Mouse (Mus musculus) urinary bladder, postnatal 10 days (tissue): ENCODE results near the gene Ms4a4d.
"Not testable (repeated sequence)": the region's sequence is repeated elsewhere in the genome, so short reads cannot be mapped to it uniquely, and the experiment has no call there.

Experiments used
- DNase-seq: peaks from one replicate; pipeline ENCODE4 v3.0.0; 2022; ENCODE audit warnings: low spot score

The Ms4a4d gene

DNA sequence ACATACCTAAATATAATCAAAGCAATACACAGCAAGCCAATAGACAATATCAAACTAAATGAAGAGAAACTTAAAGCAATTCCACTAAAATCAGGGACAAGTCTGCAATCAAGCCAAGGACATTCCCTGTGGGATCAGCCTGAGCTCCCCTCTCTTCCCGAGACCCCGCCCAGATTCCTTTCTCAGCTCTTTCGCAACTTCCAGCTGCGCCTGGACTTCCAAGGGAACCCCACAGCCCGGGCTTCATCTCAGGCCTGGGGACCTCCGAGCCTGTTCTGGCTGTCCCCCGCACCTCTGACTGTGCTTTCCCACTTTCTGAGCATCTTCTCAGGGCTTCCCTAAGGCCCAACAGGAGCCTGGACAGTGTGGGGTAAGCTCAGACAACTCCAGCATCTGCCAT, at the start of gene Ms4a4d:
Gene Ms4a4d (plus strand): TSS at position 209 of the 400 bp plus-strand sequence.
- DNase-seq = no peak

DNA sequence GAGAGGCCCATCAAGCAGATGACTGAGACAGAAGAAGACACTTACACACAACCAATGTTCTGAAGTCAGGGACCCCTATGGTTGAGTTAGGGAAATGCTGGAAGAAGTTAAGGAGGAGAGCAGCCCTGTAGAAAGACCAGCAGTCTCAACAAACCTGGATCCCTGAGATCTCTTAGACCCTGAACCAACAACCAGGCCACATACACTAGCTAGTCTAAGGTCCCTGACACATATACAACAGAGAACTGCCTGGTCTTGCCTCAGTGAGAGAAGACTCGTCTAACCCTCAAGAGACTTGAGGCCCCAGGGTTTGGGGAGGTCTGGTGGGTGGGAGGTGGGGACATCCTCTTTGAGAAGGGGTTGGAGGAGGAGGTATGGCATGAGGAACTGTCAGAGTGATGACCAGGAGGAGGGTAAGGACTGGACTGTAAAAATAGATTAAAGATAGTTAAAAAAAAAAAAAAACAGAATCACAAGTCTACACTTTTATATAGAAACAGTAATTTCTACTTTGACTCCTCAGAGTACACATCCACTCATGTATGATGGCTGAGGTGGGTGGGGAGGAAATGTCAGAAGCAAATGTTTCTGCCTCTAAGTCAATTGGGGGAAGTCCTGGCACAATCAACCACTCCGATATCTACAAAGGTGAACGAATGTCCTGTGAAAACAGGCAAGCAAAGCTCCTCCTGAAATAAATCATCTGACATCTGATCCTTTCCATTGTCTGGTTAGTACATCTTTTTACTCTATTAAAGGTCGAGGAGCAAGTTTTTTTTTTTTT, 45.0 kb upstream of the Ms4a4d start:
- DNase-seq = no peak

DNA sequence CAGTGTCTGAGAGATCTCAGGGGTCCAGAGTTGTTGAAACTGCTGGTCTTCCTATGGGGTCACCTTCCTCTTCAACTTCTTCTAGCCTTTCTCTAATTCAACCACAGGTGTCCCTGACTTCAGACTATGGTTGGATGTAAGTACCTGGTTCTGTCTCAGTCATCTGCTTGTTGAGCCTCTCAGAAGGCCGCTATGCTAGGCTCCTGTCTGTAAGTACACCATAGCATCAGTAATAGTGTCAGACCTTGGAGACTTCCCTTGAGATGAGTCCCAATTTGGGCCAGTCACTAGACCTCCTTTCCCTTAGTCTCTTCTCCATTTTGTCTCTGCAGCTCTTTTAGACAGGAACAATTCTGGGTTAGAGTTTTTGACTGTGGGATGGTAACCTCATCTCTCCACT, 43.9 kb upstream of the Ms4a4d start:
- DNase-seq = no peak

DNA sequence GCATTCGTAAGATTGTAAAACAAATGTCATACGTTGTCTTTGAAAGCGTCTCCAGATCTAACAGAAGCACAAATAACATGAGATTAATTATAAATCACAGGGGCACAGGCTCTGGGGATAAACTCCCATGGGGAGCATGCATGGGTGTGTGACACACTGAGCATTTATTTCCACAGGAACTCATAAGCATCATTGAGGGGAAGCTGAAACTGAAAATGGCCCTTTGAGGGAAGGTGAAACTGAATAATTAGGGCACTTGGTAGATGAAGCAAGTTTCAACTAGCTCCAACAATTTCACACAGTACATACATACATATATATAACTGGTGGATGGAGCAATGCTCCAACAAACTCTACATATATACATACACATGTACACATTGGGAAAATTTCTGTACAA, 42.1 kb upstream of the Ms4a4d start:
- no peak for DNase-seq

DNA sequence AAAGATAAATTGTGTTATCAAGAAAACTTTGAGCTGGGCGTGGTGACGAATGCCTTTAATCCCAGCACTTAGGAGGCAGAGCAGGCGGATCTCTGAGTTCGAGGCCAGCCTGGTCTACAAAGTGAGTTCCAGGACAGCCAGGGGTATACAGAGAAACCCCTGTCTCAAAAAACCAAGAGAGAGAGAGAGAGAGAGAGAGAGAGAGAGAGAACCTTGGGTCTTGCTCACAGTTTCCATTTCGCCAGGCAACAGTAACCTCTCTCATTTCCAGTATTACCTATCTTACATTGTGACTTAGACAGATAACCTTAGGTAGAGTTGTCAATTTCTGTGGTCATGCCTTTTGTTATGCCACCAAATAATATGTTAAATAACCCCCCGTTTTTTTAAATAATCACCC, 40.2 kb upstream of the Ms4a4d start:
- DNase-seq = no peak

DNA sequence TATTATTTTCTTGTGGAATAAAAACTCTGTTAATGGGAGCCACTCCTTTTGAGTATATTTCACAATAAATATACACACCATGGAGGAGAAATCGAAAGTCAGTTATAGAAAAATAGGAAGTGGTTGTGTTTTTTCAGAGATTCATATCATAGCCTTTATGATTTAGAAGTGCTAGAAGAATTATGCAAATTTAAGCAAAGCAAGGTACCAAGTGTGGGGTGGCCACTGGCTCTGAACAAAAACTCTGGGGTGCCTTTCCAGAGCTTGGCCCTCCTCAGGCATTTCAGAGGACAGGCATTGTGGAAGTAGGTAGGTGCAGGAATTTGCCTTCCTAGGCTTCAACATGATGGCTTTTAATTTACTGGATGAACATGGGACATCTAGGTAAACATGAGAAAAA, 39.3 kb upstream of the Ms4a4d start:
- DNase-seq = not testable (repeated sequence)

DNA sequence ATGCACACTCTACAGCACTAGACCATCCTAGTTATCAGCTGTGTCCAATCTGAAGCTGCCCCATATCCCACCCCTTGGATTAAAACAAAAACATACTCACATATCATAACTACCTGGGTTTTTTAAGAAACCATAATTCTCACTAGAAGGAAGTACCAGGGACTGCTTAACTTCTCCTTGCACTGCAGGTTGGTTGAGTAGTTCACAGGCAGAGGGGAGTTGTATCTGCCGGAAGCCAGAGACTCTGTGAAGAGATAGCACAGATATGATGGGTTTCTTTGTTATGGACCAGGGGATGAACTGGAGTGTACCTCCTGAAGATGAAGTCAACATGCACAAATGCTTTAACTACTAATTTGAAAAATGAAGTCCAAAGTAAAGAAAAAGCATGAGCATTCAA, 35.8 kb upstream of the Ms4a4d start:
- DNase-seq = no peak

DNA sequence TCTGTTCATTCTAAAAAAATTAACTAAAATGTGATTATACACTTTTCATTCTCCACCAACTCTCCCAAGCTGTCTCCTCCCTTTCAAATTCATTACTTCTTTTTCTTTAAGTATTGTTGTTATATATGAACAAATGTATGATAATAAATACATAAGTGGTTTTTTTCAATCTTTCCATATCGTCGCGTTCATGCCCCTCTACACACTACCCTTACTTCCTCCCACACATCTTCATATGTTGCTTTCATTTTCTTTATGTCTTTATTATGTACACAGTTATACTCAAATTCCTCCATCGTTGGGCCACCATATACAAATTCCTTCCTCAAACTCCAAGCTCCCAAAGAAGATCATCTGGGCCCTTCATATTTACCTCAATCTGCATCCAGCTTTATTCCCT, 35.3 kb upstream of the Ms4a4d start:
- DNase-seq = no peak

DNA sequence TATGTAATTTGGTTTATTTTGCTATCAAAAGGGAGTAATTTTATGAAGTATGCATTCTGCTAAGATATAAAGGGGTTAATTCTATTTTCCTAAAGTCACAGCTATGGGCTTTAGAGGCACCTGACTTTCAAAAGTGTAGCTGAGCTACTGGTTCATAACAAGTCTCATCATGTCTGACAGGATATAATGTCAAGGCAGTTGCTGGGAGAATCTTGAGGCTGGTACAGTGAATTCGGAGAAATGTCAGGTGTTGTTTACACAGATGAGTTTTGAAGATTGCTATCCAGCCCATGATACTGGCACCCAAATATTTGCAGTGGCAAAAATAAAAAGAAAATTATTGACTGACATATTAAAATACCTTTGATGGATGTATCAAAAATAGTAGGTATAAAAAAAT, 31.7 kb upstream of the Ms4a4d start:
- no peak for DNase-seq

DNA sequence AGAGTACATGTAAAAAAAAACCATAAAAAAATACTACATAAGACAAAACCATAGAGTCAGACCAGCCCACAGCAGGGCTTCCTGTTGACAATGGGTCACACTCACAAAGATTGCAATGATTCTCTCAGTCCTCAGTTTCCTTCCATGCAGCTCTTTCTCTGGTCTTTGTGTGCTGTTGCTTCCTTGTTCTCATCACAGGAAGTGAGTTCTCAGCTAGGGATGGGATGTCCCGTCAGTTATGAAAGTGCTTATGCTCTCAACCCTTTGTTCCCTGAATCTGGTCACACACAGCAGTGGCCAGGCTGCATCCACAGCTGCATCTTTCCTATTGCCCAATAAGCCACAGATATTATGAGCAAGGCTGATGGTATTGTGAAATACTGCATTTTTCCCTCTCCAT, 23.1 kb upstream of the Ms4a4d start:
- no peak for DNase-seq

DNA sequence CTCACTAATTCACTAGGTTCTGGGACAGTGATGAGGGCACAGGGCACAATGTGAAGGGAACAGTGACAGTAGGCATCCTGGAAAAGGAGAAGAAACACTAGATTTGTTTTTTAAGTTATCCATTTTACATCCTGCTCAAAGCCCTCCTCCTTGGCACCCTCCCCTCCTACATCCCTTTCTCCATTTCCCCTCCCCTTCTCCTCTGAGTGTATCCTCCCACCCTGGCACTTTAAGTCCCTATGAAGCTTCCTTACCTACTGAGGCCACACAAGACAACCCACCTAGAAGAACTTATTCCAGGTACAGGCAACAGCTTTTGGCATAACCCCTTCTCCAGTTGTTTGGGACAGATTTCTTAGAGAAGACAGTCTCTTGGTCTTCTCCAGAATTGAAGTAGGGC, 20.4 kb upstream of the Ms4a4d start, which contains the start of gene Ms4a6b:
Gene Ms4a6b (plus strand): TSS at position 267 of the 400 bp plus-strand sequence.
- DNase-seq = no peak

DNA sequence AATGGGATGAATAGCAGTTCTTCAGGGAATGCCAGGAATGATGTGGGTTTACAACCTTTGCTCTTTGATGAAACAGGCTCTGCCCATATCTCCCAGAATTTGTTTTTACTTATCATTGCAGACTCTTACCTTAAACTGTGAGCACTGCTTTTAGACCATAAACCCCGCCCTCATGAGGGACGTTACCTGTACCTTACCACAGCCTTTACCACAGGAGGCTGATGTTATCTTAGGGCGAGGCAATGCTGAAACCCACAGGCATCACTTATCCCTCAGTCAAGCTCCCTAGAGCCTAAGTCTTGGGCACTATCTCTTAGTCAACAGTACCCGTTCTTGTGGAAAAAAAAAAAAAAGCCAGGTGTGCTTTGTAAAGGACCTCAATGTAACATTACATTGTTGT, 19.8 kb upstream of the Ms4a4d start:
- DNase-seq = no peak

DNA sequence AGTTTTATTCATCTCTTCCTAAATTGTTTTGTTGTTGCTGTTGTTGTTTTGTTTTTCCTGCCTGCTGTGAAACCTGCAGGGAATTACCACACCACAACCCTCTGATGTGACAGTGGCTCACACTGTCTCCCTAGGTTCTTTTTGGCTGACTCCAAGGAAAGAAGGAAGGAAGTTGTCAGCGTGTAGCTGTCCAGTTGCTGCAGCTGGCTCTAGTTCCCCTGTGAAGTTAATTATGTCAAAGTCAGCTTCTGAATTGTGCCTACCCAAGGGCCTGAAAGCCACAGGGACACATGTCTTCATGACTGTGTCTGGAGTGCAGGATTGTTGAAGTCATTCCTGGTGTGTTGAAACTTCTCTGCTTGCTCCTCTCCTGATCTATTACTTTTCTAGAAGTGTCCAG, 19.2 kb upstream of the Ms4a4d start:
- DNase-seq = not testable (repeated sequence)

DNA sequence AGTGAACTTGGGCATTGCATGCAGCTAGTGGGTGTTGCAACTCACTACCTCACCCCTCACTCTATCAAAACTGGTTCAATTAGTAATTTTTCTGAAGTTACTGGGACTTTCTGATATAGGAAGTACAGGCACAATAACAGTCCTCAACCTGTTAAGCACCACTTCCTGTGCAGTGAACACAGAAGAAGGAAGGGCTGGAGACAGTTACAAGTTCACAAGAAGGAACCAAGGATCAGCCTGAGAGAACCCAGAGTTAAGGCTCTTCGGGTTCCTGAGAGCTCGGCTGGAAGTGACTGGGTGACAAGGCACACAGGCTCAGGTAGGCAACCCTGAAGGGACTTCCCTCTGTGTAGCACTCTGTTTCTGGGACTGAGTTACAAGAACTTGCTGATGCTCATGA, 18.2 kb upstream of the Ms4a4d start:
- not testable (repeated sequence) for DNase-seq

DNA sequence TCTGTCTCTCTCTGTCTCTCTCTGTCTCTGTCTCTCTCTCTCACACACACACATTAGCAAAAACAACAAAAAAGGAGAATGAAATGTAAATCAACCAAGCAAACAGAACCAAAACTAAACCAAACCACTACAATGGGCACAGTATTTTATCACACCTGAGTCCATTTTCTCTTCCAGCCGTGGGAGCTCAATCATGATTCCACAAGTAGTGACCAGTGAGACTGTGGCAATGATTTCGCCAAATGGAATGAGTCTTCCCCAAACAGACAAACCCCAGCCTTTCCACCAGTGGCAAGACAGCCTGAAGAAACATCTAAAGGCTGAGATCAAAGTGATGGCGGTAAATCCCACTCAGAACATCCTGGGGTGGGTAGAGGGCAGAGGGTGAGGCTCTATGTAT, 16.5 kb upstream of the Ms4a4d start:
- DNase-seq = no peak

DNA sequence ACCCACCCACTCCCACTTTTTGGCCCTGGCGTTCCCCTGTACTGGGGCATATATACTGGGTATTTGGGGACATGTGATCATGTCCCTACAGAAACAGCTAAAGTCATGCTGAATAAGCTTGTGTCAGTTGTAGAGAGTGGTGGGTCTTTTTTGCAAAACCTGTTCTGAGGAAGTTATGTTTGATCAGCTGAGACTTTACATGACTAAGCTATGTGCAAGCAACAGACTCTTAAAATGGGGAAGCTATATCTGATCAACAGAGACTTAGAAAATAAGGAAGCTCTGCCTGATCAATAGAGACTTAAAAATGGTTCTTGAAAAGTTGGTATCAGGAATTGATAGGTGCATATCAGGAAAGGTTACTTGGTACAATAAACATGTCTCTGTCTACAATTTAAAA, 3.2 kb upstream of the Ms4a4d start:
- no peak for DNase-seq

DNA sequence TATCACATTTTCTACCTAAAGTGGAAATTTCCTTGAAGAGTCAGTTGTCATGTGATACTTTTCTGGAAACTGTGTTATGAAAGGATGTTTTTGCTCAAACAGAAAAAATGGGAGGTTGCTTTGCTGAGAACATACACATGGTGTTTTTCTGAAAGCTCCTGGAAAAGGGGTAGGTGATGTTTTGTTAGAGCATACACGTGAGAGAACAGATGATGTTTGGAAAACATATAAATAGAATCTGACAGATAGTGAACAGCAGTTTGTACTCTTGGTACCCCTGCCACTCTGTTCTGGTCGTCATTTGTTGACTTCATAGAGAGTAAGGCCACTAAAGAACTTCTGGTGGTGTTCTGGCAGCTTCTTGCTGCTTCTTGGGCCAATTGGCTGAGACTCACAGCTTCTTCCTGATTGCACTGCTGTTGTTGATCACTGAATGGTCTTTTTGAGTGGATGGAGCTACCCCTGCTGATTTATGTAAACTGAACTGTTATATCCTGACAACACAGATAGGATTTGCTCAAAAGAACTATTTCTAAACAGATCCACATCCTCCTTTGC, 2.6 kb upstream of the Ms4a4d start:
- no peak for DNase-seq

DNA sequence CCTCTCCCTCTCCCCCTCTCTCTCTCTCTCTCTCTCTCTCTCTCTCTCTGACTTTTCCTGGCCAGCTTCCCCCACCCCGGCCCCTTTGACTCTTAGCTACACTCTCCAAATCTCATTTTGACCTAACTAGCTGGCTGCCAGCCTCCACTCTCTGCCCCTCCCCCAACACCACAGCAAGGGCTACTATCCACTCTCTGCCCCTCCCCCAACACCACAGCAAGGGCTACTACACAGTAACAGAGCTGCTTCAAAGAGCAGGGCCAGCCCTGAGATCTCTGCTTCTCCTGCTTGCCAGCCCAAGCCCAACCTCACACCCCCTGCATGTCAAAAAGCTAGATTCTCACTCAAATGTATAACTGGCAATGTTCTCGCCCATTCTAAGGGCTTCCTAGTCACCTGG, 735 bp downstream of the Ms4a4d start:
- DNase-seq = no peak

DNA sequence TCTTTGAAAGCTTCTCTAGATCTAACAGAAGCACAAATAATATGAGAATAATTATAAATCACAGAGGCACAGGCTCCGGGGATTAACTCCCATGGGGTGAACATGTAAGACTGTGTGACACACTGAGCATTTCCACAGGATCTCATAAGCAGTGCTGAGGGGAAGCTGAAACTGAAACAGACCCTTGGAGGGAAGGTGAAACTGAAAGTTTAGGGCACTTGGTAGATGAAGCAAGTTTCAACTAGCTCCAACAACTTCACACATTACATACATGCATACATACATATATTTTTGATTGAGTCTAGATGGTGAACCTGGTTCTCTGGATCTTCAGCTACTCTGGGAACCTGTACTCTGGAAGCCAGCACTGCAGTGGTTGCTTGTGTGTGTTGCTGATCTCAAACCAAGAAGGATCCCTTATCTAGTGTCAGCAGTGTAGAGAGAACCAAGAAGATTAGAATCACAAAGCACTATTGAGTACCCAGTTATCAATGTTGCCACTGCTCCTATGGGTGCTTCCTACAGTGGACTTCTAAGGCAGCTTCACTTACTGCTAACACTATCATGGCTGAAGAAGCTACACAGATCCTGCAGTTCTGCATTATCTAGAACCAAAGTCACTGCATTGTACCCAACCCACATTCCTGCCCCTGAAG, 3.7 kb downstream of the Ms4a4d start:
- DNase-seq = not testable (repeated sequence)

DNA sequence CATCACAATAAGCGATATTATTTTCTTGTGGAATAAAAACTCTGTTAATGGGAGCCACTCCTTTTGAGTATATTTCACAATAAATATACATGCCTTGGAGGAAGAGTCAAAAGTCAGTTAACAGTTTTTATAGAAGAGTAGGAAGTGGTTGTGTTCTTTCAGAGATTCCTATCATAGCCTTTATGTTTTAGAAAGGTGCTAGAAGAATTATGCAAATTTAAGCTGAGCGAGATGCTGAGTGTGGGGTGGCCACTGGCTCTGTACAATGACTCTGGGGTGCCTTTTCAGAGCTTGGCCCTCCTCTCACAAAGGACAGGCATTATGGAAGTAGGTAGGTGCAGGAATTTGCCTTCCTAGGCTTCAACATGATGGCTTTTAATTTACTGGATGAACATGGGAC, 7.8 kb downstream of the Ms4a4d start:
- not testable (repeated sequence) for DNase-seq

DNA sequence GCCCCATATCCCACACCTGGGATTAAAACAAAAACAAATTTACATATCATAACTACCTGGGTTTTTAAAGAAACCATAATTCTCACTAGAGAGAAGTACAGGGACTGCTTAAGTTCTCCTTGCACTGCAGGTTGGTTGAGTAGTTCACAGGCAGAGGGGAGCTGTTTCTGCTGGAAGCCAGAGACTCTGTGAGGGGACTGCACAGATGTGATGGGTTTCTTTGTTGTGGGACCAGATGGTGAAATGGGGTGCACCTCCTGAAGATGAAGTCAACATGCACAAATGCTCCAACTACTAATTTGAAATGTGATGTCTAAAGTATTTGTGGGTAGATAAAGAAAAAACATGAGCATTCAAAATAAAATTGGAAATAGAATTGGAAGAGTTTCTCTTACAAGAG, 11.3 kb downstream of the Ms4a4d start:
- DNase-seq = no peak

DNA sequence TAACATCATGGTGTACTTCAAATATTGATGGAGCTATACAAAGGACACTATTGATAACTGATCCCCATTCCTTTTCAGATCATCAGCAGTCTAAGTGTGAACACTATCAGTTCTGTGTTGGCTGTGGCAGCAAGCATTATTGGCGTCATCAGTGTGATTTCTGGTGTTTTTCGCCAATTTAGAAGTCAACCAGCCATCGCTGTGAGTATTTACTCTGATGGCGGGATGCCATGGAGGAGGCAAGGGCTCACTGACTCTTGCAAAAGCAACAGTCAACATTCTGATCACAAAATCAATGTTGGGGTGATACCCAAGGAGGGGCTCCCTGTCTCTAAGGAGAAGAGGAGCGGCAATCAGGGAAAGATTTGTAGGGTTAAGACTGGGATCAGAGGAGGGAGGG, 18.1 kb downstream of the Ms4a4d start:
- no peak for DNase-seq

DNA sequence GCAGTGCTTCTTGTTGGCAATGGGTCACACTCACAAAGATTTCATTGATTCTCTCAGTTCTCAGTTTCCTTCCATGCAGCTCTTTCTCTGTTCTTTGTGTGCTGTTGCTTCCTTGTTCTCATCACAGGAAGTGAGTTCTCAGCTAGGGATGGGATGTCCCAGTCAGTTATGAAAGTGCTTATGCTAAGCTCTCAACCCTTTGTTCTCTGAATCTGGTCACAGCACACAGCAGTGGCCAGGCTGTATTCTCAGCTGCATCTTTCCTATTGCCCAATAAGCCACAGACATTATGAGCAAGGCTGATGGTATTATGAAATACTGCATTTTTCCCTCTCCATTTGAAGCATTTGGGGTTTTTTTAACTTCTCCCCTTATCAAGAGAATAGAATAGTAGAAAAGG, 23.0 kb downstream of the Ms4a4d start:
- not testable (repeated sequence) for DNase-seq
